Mouse (Mus musculus): Measurements from ENCODE around the gene Atp13a4. TPM values are rescaled to one million over a fixed set of nuclear protein-coding genes. Genes with fewer than 3 reads are reported as not detected.

Atp13a4 gene
- polyA plus RNA-seq, 1 experiment from 2014 or later, result 0.99 TPM

DNA sequence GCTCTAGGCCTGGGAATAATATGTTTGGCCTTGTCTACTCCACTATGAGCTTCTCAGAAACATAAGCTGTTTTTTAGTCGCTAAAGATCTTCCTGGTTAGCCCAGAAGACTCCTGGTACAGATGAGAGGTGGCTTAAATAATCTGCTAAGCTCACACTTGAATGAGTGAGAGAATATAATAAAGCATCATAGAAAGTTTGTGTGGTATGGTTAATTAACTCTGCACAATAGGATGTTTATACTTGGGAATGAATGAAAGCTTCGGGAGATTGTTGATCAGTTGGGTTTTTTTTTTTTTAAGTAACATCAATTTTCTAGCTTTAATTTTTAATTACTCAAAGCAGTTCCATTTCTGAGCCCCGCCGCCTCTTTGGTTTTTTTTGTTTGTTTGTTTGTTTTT lies 8.8 kb downstream of the Atp13a4 start:
- no peaks in the 10 kb centered on the region for H3K4me1 ChIP-seq (replicated peaks)
- no peak overlapping the region for H3K4me2 ChIP-seq
- no peak overlapping the region for H3K4me3 ChIP-seq
- no peaks in the 10 kb centered on the region for H3K9me3 ChIP-seq
- no peak for ATAC-seq (ENCODE audit: low FRiP score)
- no peaks in the 10 kb centered on the region for H3K27me3 ChIP-seq
- H3K27ac ChIP-seq, result no peak overlapping the region
- no peak overlapping the region for H3K9ac ChIP-seq
- WGBS, result 81% methylated on average over 4 of the region's 4 CpGs
- no peaks in the 10 kb centered on the region for H3K36me3 ChIP-seq

DNA sequence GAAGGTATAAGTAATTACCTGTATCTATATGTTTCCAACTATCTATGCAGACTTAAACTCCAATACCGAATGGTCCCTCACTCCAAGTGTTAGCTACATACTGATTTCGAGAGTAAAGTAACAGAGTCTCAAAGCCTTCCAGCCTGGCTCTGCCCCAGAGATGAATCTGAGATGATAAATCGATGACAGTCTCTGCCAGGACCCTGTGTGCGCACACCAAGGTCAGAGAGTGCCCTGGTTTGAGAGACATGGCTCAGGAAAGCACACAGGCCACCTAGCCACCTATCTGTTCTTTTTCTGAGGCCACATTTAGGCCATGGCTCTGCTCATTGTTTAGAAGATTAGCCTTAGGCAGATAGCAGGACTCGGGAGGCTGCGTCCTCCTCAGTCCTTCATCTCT lies 11.0 kb downstream of the Atp13a4 start:
- Histone ChIP-seq H3K4me3 (no peak overlapping the region), H3K27ac (no peak overlapping the region), H3K27me3 (no peaks in the 10 kb centered on the region), H3K4me2 (no peak overlapping the region), H3K9me3 (no peaks in the 10 kb centered on the region), H3K36me3 (no peaks in the 10 kb centered on the region), H3K9ac (no peak overlapping the region), H3K4me1 (replicated peaks) (no peaks in the 10 kb centered on the region)
- WGBS, result 88% methylated on average over 6 of the region's 6 CpGs
- ATAC-seq (ENCODE audit: low FRiP score), result no peak

DNA sequence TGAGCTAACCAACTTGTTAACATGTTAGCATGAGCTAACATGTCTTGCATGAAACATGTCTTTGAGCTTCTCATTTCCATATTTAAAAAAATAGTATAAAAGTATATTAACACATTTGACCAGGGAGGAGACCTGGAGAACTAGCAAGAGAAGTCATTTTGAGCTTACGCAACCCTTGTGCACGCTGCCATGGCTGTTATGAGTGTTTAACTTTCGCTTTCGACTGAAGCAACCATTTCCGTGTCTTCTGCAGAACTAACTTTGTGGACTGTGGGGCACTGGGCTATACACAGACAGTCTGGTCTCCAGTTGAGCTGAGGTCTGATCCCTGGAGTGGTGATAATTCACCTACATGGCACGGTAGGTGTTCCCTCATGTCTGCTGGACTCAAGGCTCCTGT lies 17.6 kb downstream of the Atp13a4 start:
- no peak for ATAC-seq (ENCODE audit: low FRiP score)
- no peaks in the 10 kb centered on the region for H3K9me3 ChIP-seq
- no peaks in the 10 kb centered on the region for H3K27me3 ChIP-seq
- H3K4me2 ChIP-seq, result no peak overlapping the region
- H3K27ac ChIP-seq, result no peak overlapping the region
- H3K36me3 ChIP-seq, result no peaks in the 10 kb centered on the region
- no peak overlapping the region for H3K9ac ChIP-seq
- no peaks in the 10 kb centered on the region for H3K4me1 ChIP-seq (replicated peaks)
- 95% methylated on average over 6 of the region's 6 CpGs for whole genome bisulfite sequencing
- no peak overlapping the region for H3K4me3 ChIP-seq

DNA sequence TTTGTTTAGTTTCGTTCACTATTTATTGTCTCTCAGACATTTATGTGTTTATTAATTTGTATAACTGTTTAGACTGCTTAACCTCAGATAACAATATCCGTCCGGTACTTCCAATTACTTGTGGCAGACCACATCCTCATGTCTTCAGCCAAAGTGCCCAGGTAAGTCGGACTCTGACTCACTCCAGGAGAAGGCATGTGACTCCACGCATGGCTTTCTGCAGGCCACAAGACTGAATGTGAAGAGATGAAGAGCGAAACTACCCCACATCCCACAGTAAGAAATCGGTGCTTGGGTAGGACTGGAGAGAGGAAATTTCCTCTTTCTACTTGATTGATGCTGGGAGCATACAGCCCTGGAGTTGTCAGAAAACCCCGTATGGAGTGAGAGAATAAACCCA lies 18.1 kb downstream of the Atp13a4 start:
- WGBS, result 88% methylated on average over 8 of the region's 8 CpGs
- H3K4me3 ChIP-seq, result no peak overlapping the region

DNA sequence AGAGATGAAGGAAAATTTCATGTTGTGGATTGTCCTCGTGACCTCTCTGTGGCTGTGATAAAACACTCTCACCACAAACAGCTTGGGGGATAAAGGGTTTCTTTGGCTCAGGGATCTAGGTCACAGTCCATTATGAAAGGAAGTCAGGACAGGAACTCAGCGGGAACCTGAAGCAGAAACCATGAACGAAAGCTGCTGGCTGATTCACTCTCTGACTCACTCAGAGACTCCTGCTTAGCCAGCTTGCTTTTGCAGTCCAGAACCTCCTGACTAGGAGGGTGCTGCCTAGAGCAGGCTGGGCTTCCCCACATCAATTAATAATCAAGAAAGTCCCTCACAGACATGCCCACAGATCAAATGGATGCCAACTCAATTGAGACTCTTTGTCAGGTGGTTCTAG lies 32.2 kb downstream of the Atp13a4 start:
- Histone ChIP-seq H3K9ac (no peak overlapping the region), H3K27ac (no peak overlapping the region), H3K36me3 (no peaks in the 10 kb centered on the region), H3K4me2 (no peak overlapping the region), H3K4me3 (no peak overlapping the region), H3K4me1 (replicated peaks) (no peaks in the 10 kb centered on the region), H3K27me3 (no peaks in the 10 kb centered on the region), H3K9me3 (no peaks in the 10 kb centered on the region)
- 80% methylated on average over 3 of the region's 3 CpGs for WGBS
- ATAC-seq (ENCODE audit: low FRiP score), result no peak

More for the DNA sequence above, 18.1 kb downstream of the Atp13a4 start:
- no peak overlapping the region for H3K9ac ChIP-seq
- H3K27me3 ChIP-seq, result no peaks in the 10 kb centered on the region
- no peaks in the 10 kb centered on the region for H3K4me1 ChIP-seq (replicated peaks)
- H3K9me3 ChIP-seq, result no peaks in the 10 kb centered on the region
- no peak for ATAC-seq (ENCODE audit: low FRiP score)
- no peak overlapping the region for H3K4me2 ChIP-seq
- no peaks in the 10 kb centered on the region for H3K36me3 ChIP-seq
- H3K27ac ChIP-seq, result no peak overlapping the region

DNA sequence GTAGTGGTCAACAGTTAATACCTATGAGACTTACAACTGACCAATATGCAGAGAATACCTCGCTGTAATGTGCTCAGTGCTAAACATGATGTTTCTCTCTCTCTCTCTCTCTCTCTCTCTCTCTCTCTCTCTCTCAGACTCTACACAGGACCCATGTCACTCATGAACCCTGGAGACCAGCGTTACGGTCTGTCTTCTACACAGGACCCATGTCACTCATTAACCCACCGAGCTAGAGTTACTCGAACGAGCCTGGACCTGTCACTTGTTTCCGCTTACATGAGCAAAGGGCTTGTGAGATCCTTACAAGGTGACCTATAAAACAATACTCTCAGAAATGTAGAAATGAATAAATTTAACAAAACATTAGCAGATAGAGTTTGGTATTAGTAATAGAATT lies 33.9 kb downstream of the Atp13a4 start:
- WGBS, result 83% methylated on average over 7 of the region's 7 CpGs
- no peak for ATAC-seq (ENCODE audit: low FRiP score)
- Histone ChIP-seq H3K27ac (no peak overlapping the region), H3K9me3 (no peaks in the 10 kb centered on the region), H3K36me3 (no peaks in the 10 kb centered on the region), H3K4me2 (no peak overlapping the region), H3K4me3 (no peak overlapping the region), H3K27me3 (no peaks in the 10 kb centered on the region), H3K9ac (no peak overlapping the region), H3K4me1 (replicated peaks) (no peaks in the 10 kb centered on the region)

DNA sequence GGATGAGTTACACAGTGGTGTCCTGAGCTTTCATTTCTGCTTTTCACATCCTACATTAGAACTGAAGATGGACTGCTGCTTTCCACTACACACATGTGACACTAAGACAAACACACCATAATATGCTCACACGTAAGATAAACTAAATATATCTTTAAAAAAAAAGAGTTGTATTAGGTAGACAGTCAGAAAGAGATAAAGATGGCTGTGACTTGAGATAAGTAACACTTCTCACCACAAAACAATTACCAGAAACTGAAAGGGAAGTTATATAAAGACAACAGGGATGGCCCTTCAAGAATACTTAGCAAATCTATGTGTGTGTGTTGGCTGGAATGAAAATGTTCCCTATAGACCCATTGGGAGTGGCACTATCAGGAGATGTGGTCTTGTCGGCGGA lies 34.8 kb downstream of the Atp13a4 start:
- Histone ChIP-seq H3K27me3 (no peaks in the 10 kb centered on the region), H3K36me3 (no peaks in the 10 kb centered on the region), H3K4me2 (no peak overlapping the region), H3K27ac (no peak overlapping the region), H3K4me1 (replicated peaks) (no peaks in the 10 kb centered on the region), H3K9ac (no peak overlapping the region), H3K9me3 (no peaks in the 10 kb centered on the region), H3K4me3 (no peak overlapping the region)
- WGBS, result 93% methylated on average over 3 of the region's 3 CpGs
- ATAC-seq (ENCODE audit: low FRiP score), result no peak

DNA sequence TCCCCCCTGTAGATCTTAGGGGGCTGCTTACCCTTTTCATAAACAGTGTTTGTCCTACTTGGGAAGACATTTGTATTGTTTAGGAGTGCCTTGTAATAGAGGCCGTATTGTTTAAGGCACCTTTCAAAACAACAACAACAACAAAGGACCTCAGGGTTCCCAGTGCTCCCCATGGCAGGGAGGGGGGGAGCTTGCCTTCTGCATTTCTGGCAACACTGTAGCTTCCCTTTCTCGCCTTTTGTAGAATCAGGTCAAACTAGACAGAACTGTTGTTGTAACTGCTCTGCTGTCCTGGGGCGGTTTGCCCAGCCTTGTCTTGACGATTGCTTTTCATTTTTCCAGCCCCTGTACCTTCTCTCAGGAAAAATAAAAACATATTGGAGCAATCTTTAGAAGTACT lies 40.0 kb downstream of the Atp13a4 start:
- 46% methylated on average over 4 of the region's 4 CpGs for WGBS
- H3K9me3 ChIP-seq, result no peaks in the 10 kb centered on the region
- H3K9ac ChIP-seq, result no peak overlapping the region
- H3K4me2 ChIP-seq, result no peak overlapping the region
- H3K4me3 ChIP-seq, result no peak overlapping the region
- H3K27ac ChIP-seq, result no peak overlapping the region
- H3K36me3 ChIP-seq, result no peaks in the 10 kb centered on the region
- no peaks in the 10 kb centered on the region for H3K27me3 ChIP-seq
- H3K4me1 ChIP-seq (replicated peaks), result no peaks in the 10 kb centered on the region
- no peak for ATAC-seq (ENCODE audit: low FRiP score)

DNA sequence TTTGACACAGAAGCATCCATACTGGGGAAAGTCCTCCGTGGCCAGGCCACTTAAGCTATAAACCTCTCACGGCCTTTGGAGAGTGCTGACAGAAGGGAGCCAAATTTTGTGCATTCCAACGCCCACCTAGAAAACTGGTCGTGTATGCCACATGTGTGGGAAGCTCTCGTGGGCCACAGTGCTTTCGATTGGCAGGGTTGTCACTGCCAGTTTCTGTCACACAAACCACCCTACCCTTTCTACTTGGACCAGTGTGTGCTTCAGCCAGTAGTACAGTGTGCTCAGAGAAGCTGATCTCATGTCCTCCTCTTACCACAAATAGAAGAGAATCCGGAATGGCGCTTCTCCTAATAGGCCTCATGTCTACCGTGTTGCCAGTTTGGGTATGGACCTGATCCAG lies 40.5 kb downstream of the Atp13a4 start:
- Histone ChIP-seq H3K9ac (no peak overlapping the region), H3K4me3 (no peak overlapping the region), H3K4me2 (no peak overlapping the region), H3K27me3 (no peaks in the 10 kb centered on the region), H3K27ac (no peak overlapping the region), H3K9me3 (no peaks in the 10 kb centered on the region), H3K36me3 (no peaks in the 10 kb centered on the region), H3K4me1 (replicated peaks) (no peaks in the 10 kb centered on the region)
- ATAC-seq (ENCODE audit: low FRiP score), result no peak
- WGBS, result 81% methylated on average over 9 of the region's 9 CpGs

DNA sequence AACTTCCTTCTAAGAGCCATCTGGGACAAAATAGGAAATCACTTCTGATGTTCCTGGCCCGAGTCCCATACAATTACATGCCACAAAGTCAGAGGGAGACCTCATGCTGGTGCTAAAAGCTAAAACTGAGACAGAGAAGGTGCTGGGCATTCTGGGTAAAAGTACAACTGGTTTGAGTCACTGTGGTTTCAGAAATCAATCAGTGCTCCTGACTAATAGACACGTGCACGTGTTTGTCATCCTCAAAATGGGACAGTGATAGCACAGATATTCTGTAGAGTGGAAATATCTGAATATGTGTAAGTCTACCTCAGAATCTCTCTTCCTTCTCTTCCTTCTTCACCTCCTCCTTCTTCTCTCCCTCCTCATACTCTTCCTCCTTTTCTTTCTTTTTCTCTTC lies 53.6 kb downstream of the Atp13a4 start:
- no peaks in the 10 kb centered on the region for H3K4me1 ChIP-seq (replicated peaks)
- no peak overlapping the region for H3K4me2 ChIP-seq
- 90% methylated on average over 3 of the region's 3 CpGs for WGBS
- no peaks in the 10 kb centered on the region for H3K9me3 ChIP-seq
- H3K4me3 ChIP-seq, result no peak overlapping the region
- H3K27ac ChIP-seq, result no peak overlapping the region
- H3K36me3 ChIP-seq, result no peaks in the 10 kb centered on the region
- H3K9ac ChIP-seq, result no peak overlapping the region
- H3K27me3 ChIP-seq, result no peaks in the 10 kb centered on the region
- no peak for ATAC-seq (ENCODE audit: low FRiP score)

DNA sequence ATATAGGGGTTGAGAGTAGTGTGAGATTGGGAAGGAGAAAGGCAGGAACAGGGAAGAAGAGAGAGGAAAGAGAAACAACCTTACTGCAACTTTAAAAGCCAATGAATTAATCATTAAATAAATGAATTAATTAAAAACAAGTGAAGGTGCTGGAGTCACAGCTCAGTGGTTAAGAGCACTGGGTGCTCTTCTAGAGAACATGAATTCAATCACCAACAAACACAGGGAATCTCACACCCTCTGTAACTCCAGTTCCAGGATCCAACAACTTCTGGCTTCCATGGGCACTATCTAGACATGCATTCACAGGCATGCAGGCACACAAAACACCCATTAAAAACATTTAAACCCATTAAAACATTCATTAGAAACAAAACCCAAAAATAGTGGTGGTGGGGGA lies 63.2 kb downstream of the Atp13a4 start:
- no peak overlapping the region for H3K4me2 ChIP-seq
- H3K36me3 ChIP-seq, result no peaks in the 10 kb centered on the region
- H3K9ac ChIP-seq, result no peak overlapping the region
- no peaks in the 10 kb centered on the region for H3K27me3 ChIP-seq
- no peaks in the 10 kb centered on the region for H3K4me1 ChIP-seq (replicated peaks)
- no peak overlapping the region for H3K27ac ChIP-seq
- H3K9me3 ChIP-seq, result no peaks in the 10 kb centered on the region
- no peak overlapping the region for H3K4me3 ChIP-seq
- no peak for ATAC-seq (ENCODE audit: low FRiP score)

DNA sequence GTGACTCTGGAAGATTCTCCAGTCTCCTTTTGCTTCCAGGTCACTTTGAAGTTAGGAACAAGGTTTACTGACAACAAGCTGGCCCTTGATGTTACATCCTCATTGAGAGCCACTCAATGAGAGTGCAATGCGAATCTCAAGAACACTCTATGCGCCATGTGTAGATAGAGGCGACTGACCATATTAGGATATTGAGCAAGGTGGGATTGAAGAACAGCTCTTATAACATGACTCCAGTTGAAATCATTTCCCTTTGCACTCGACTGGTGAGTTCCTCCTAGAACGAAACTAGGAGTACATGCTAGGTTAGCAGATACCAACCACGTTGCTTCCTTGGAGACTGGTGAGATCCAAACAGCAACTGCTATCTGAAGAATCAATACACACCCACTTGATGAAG lies 64.3 kb downstream of the Atp13a4 start:
- no peaks in the 10 kb centered on the region for H3K36me3 ChIP-seq
- no peaks in the 10 kb centered on the region for H3K4me1 ChIP-seq (replicated peaks)
- no peaks in the 10 kb centered on the region for H3K9me3 ChIP-seq
- no peak overlapping the region for H3K4me3 ChIP-seq
- 92% methylated on average over 6 of the region's 6 CpGs for WGBS
- no peak overlapping the region for H3K27ac ChIP-seq
- no peak for ATAC-seq (ENCODE audit: low FRiP score)
- no peaks in the 10 kb centered on the region for H3K27me3 ChIP-seq
- no peak overlapping the region for H3K4me2 ChIP-seq
- H3K9ac ChIP-seq, result no peak overlapping the region

DNA sequence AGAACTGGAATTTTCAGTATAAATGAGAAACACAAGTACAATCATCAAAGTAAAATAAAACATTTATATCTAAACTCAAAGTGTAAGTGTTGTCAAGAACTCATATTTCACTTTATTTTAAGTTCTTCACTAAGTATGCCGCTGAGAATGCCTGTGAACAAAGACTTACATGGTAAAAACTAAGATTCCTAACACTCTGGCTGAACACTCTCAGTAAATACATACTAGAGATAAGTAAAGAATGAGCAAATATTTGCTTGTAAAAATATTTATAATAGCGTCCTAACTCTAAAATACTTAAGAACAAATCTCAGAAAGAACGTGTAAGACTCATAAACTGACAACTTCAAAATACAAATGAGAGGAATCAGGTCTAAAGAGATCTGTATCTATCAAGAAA lies 80.9 kb downstream of the Atp13a4 start:
- no peaks in the 10 kb centered on the region for H3K36me3 ChIP-seq
- no peaks in the 10 kb centered on the region for H3K4me1 ChIP-seq (replicated peaks)
- no peak overlapping the region for H3K4me2 ChIP-seq
- no peaks in the 10 kb centered on the region for H3K27me3 ChIP-seq
- no peak for ATAC-seq (ENCODE audit: low FRiP score)
- H3K9me3 ChIP-seq, result no peaks in the 10 kb centered on the region
- H3K9ac ChIP-seq, result no peak overlapping the region
- H3K4me3 ChIP-seq, result no peak overlapping the region
- H3K27ac ChIP-seq, result no peak overlapping the region
- WGBS, result 86% methylated on average over 3 of the region's 3 CpGs

DNA sequence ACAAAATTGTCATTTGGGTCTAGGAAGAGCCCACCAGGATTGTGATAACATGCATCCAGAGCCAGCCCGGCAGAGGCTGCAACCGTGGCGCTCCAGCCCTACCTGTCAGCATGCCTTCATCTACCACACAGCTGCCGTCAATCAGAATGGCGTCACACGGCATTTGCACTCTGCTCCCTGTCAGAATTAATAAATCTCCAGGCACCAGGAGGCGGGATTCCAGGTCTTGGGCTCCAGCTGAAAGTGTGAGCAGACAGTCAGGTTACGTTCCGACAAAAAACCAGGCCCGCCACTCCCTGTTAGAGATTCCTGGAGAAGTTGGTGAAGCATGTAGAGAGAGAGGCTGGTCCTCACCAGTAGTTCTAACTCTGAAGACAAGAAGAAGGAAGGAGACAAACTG lies 85.3 kb downstream of the Atp13a4 start:
- Histone ChIP-seq H3K4me2 (no peak overlapping the region), H3K27ac (no peak overlapping the region), H3K4me1 (replicated peaks) (no peaks in the 10 kb centered on the region), H3K27me3 (no peaks in the 10 kb centered on the region), H3K9me3 (no peaks in the 10 kb centered on the region), H3K36me3 (no peaks in the 10 kb centered on the region), H3K9ac (no peak overlapping the region), H3K4me3 (no peak overlapping the region)
- ATAC-seq (ENCODE audit: low FRiP score), result no peak
- 75% methylated on average over 10 of the region's 10 CpGs for WGBS
